In the genomic region with DNA sequence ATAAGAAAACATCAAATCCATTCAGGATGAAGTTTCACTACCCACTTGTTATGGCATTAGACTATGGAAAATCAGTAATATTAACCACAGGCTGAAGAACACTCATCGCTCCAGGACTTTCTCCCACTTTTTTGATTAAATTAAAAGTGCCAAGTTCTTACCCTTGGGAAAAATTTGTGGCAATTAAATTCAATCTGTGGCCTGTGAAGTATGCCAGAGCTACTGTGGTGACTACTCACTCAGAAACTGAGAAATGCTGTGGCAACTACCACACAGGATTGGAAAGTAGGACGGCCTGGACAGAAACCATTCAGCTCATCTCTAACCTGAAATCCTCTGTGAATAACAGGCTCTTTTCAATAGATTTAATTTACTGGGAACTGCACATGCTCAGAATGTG, we compare ENCODE assay signal across 14 mouse cellular contexts.
"Had no signal": no experiment of that assay in that cellular context is flagged by ENCODE, and none has a peak within 500 bp of the region (broad histone marks: within the 10 kb centered on the region; RNA-seq: fewer than 3 reads in every experiment).

No protein-coding gene starts in this region.

- DNase-seq: lung, adult 18-20 months; lung, embryonic 14.5 days; lung, postnatal 10 days; right cerebral cortex, postnatal 14 days; thymus, adult 18-20 months; thymus, postnatal 14 days; thymus, postnatal 36 days had no signal

- ATAC-seq: midbrain, embryonic 13.5 days; midbrain, embryonic 15.5 days had no signal

- H3K27ac ChIP-seq: macrophage; midbrain, embryonic 13.5 days; midbrain, embryonic 15.5 days; neural tube, embryonic 12.5 days; stomach, embryonic 15.5 days; stomach, postnatal 0 days had no signal

- H3K4me3 ChIP-seq: megakaryocyte, embryonic 14.5 days; midbrain, embryonic 13.5 days; midbrain, embryonic 15.5 days; neural tube, embryonic 12.5 days; stomach, embryonic 15.5 days had no signal
